Mouse (Mus musculus) brain, embryonic 14.5 days (tissue): ENCODE measurements at regions not wholly inside any gene's neighbourhood (a gene's known extent, or its start where the extent isn't known, plus 50 kb on each side); places are given as distances from the start of the nearest gene placed in this dataset.
A peak's percentile ranks its signal among the peaks of the same experiment; 100 is the strongest.

ENCODE experiments used
- DNase-seq: peaks from one replicate; pipeline ENCODE4 v3.0.0-alpha.2; 2011; ENCODE audit warnings: low read depth
- CTCF ChIP-seq: fragments of 200-500 bp; IDR thresholded peaks from 2 replicates; pipeline ENCODE4 v1.5.1; 2012; ENCODE audit warnings: inconsistent platforms, mild to moderate bottlenecking, moderate library complexity, borderline replicate concordance; ENCODE audit not compliant: insufficient read depth, insufficient read length; ENCODE audit errors: extremely low read depth
- POLR2A ChIP-seq: fragments of 200-500 bp; IDR thresholded peaks from 2 replicates; pipeline ENCODE4 v1.6.1; 2012; ENCODE audit warnings: mild to moderate bottlenecking, inconsistent platforms, borderline replicate concordance; ENCODE audit not compliant: poor library complexity, insufficient read depth, insufficient read length, severe bottlenecking; ENCODE audit errors: extremely low read depth

DNA sequence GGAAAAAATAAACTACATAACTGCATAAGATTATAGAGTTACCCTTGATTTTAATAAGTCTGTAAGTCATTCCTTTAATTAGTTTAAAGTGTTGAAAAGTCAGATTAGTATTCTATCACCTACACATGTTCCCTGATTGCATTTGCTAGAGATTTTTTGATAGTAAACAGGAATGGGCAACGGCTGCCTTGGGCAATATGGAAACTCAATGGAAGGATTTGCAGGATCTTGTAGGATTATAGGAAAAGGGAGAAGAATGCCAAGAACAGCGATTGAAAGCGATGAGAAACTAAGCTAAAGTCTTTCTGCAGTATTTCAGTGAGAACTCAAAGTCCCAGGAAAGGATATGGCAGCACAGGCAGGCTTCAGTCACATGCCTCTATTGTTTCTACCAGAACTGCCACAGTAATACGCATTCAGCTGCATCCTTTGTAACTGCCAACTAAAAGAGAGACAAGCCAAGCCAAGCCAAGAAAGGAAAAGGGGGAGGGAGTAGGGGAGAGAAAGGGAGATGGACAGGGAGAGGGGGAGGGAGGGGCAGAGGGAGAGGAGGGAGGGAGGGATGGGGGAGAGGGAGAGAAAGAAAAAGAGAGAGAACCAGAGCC, 340.3 kb downstream of the Kif16b start:
- TF ChIP-seq CTCF (no peak), POLR2A (no peak)
- DNase-seq = peak; percentile 96

DNA sequence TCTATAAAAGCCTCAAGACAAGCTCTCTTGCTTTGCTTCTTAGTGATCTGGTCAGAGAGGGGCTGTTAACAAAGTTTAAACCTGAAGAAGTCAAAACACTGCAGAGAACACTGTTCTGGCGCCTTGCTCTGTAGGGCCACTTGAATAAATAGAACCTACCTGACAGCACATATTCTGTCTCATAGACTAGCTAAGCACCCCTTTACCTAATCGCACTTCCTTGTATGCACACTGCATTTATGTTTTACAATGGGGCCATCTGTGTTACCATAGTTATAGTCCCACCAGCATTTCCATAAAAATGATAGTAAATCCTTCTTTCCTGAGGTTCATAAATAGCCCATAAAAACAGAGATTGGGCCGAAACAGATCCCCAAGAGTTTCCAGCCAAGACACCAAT, 340.9 kb downstream of the Kif16b start:
- TF ChIP-seq CTCF (no peak), POLR2A (no peak)
- DNase-seq = peak; percentile 41

DNA sequence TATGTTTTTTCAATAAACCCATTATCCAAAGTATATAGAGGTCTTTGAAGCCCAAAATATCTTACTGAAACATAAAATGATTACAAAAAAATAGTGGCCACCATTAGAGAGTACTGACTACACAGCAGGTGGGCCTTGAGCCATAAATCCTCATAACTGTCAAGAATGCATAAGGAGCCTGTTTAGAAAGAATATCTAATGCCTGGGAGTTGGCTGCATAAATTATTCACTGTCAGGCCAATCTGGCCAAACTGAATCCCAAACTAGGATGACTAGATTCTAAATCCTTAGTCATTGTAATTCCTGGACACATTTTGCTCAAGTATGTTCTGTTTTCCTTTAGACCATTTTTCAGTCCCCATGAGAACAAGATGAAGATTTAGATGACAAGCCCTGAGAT, 341.4 kb downstream of the Kif16b start:
- DNase-seq = peak; percentile 73
- TF ChIP-seq POLR2A = no peak
- TF ChIP-seq CTCF = no peak

DNA sequence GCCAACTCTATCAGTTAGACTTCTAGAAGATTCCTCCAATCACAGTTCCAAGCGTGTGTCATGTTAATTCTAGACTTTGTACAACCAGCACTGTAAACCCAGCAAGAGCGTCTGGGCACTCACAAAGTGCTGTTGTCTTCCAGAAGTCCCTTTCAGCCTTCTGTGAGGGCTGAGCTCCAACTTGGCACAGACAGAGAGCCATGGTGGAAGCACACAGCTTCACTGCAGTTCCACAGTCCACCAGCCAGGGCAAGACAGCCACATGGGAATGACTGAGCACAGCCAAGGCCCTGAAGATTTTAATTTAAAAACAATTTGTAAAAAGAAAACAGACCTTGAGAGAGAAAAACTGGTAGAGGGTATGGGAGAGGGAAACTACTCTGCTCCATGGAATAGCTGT, 346.5 kb downstream of the Kif16b start:
- DNase-seq = peak; percentile 77
- TF ChIP-seq CTCF = no peak
- TF ChIP-seq POLR2A = no peak

DNA sequence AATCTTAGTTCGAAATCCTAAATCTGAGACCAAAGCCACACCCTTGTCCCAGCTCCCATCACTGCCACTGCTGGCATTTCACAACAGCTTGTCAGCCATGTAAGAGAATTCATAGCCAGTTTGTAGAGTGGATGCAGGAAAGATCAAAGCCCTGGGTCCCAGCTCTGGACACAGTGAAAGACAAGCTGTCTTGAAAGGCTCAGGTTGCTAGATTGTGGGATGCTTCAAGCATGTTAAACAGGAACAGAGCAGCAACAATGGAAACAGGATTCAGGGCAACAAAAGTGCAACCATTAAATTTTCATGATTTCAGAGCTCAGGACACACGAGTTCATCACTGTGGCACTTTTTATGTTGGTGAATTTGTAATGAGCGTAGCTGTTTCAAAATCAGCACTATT, 349.6 kb downstream of the Kif16b start:
- no peak for TF ChIP-seq POLR2A
- no peak for TF ChIP-seq CTCF
- DNase-seq = peak; percentile 67

DNA sequence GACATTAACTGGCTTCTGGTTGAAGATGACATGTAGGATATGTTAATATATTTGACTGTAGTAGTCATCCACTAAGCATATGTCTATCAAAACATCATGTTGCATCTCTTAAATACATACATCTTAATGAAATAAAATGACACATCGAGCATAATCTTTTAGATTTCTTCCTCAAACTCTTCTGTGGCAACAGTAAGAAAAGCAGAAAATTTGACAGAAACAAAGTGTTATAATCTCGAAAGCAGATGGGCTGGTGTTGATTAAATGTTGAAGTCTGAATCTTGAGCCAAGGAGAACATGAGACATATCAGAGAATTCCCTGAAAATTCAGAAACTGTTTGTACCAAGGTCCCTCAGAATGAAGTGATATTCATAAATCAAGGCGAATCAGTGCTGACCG, 352.6 kb downstream of the Kif16b start:
- TF ChIP-seq POLR2A (no peak), CTCF (no peak)
- DNase-seq = peak; percentile 55

DNA sequence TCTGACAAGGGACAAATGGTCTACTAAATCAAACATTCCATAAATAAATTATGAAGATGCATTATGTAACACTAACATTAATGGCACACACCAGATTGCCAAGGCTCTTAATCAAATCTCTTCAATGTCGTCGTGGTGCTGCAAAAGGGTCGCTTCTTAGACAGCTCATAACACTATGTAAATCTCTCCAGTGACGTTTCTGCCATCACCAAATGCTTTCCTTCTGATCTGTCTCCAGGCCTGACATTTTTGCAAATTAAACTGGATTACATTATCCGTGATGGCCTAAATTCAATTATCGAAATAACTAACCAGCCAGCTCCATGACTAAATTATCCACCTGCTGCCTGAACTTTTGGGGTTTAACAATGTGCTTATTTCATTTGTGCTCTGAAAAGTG, 356.4 kb downstream of the Kif16b start:
- DNase-seq = peak; percentile 87
- TF ChIP-seq POLR2A = no peak
- TF ChIP-seq CTCF = no peak

DNA sequence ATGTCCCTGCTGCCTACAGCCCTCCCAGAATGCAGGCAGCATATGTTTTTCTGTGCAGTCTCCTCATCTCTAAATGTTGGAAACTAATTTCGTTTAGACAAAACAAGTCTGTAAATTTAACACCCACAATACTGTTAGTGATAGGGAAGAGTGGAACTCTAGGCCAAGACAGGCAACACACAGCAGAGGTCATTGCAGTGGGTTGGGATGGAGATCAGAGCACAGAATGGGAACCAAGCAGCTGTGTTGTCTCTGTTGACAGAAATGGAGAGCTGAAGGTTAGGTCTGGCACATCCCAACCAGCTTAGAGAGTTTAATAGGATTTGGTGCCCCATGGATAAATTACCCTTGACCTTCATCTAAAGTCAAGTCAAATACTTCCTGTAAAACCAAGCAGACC, 361.4 kb downstream of the Kif16b start:
- DNase-seq = no peak
- no peak for TF ChIP-seq CTCF
- no peak for TF ChIP-seq POLR2A

DNA sequence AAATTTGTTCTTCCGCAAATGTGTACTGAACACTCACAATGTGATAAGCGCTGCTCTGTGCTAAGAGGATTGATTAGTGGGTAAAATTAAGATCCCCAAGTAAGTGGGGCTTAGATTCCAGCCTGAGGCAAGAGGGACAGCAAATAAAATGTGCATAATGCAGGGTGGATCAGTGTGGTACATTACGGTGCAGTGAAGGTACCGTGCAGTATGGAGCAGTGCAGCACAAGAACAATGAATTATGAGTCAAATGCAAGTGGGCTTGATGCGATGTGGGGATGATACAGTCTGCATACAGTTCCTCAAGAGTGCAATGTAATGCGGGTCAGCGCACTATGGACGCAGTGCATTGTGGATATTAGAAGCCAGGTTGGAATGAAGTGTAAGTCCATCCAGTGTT, 367.8 kb downstream of the Kif16b start:
- no peak for DNase-seq
- TF ChIP-seq POLR2A = no peak

DNA sequence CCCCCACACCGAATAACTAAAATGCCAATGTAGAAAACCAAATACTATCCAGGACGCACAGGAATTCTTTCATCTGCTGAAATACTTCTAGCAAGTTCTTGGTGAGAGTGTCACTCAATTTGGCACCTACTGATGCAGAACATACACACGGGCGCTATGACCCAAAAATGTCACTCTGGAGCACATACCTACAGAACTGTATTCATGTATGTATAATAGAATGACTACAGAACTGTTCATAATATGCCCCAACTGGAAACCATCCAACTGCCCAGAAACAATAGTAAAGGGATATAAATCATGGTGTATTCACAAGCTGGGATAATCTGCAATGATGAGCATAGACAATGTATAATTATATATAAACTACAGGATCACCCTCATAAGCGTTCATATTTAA, 378.9 kb downstream of the Kif16b start:
- TF ChIP-seq CTCF (no peak), POLR2A (no peak)
- no peak for DNase-seq

DNA sequence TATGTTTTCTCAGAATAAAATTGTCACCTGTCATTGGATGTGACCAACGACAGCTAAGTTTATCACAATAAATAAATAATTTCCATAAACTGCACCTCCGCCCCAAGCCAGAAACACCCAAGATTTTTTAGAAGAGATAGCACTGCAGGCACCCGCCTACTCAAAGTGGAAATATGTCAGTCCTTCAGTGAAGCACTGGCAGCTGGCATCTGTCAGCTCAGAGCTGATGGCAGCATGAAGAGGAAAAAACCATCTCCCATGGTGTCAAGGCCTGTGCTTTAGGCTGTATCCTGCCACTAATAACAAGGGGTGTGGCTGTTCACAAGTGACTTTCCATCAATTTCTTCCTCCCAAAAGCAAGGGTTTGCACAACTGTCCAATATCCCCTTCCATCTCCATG, 383.6 kb downstream of the Kif16b start:
- TF ChIP-seq CTCF = no peak
- no peak for TF ChIP-seq POLR2A
- no peak for DNase-seq

DNA sequence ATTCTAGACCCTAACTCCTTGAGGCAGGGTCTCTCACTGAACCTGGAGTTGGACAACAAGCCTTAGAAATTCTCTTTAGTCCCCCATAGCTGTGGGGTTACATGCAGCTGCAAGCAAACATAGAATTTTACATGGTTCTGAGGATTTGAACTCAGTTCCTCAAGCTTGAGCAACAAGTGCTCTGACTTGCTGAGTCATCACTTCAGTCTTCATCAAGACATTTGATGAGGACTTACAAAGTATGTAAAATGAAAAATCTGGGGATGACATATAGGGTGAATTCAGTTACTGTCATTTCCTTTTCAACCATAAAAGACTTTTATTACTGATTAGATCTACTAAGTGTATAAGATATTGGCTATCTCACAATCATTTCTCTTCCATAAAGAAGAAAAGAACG, 396.1 kb downstream of the Kif16b start:
- no peak for DNase-seq
- TF ChIP-seq CTCF = no peak
- TF ChIP-seq POLR2A = no peak
